Mouse (Mus musculus) B cell, adult 62 days (primary cell): Measurements from ENCODE around the gene Abtb2. TPM values are rescaled to one million over a fixed set of nuclear protein-coding genes. Genes with fewer than 3 reads are reported as not detected.

ENCODE experiments used
- total RNA-seq: library from RNA; stranded (reverse); gene quantifications from 4 replicates; pipeline ENCODE4 v1.2.4, GENCODE M21; 2023

Gene Abtb2
- 8.1 to 9.3 TPM (median 8.7 TPM) in 4 replicates for total RNA-seq

GRCm38 (mm10) chr2:103565732-103566422, at the start of gene Abtb2:
Abtb2 (plus strand) TSS chr2:103566310.

DNA sequence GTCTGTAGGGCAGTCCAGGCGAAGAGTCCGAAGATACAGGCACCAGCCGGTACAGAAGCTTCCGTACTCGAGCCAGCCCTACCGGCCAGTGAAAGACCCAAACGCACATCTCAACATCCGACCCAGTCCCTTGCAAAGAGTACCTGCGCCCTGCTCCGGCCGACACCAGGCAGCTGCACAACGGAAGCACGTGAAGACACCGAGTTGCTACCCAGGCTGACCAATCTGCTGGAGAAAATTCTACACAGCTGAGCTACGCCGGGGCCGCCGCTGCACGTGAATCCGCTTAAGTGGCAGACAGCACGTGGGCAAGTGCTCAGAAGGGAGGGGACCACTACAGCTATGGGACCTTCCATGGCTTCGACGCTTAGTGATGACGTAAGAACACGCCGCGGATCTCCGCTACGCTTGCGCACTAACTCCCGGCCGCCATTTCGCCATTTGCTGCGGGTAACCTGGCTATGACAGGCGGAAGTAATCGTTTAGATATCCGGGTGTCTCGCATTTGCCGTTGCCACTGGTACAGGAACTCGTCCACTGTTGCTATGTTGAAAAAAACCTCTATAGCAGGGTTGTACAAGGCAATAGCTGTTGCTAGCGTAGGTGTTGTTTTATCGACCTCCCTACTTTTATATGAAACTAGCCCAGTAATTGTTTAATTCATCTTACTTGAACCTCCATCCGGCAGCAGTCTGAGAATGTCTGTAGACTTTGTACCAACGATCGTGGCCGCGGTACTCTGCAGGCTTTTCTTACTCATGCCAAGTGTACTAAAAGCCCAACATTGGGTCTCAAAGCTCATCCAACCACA, 195.0 kb downstream of the Abtb2 start, which contains the start of gene Nat10:
Gene Nat10 (minus strand): TSS at position 365 of the 811 bp plus-strand sequence.

Other genes with a start within 250 kb of the Abtb2 start
- not detected in 4 replicates for gene Elf5, start 154.6 kb upstream of the Abtb2 start, total RNA-seq
- gene Cat, start 81.2 kb upstream of the Abtb2 start, total RNA-seq, result 63.2 to 77.2 TPM (median 75.2 TPM) in 4 replicates
- 64.3 to 83.2 TPM (median 78.5 TPM) in 4 replicates for gene Nat10, start 195.0 kb downstream of the Abtb2 start, total RNA-seq
- 362 to 377 TPM (median 373 TPM) in 4 replicates for gene Caprin1, start 231.3 kb downstream of the Abtb2 start, total RNA-seq